In genomic region chr15:38414318-38415090, GRCm38 (mm10) we compare ENCODE assay signal across 10 mouse cellular contexts.
DNase-seq lines count a peak whose midpoint lies in the region; ATAC-seq and TF ChIP-seq lines count a peak whose summit lies in the region.
"Had no signal": no experiment of that assay in that cellular context is flagged by ENCODE, and none has a peak within 500 bp of the region (broad histone marks: within the 10 kb centered on the region; RNA-seq: fewer than 3 reads in every experiment).

No protein-coding gene starts in this region.

- WGBS in lung, postnatal 0 days, result 59% methylated on average over 8 of the region's 8 CpGs
- WGBS in liver, postnatal 0 days (ENCODE audit: insufficient replicate concordance), result 79% methylated on average over 8 of the region's 8 CpGs

- no peaks in the 10 kb centered on the region for H3K36me3 ChIP-seq in lung, postnatal 0 days (ENCODE audit: insufficient read depth, low read length)
- no peaks in the 10 kb centered on the region for H3K36me3 ChIP-seq in liver, postnatal 0 days (replicated peaks; ENCODE audit: insufficient read depth, low read length)
- H3K36me3 ChIP-seq: midbrain, embryonic 13.5 days had no signal

- ATAC-seq in cerebellum, adult (ENCODE audit: insufficient number of reproducible peaks, low FRiP score, low TSS enrichment), result no peak
- peak; percentile 57; the same call in 1 of the 2 replicates for ATAC-seq in lung, postnatal 0 days
- ATAC-seq in liver, postnatal 0 days, result no peak
- ATAC-seq in granulocyte monocyte progenitor cell, adult 5-6 weeks (replicated peaks; ENCODE audit: poor library complexity, severe bottlenecking), result no peak
- ATAC-seq: midbrain, embryonic 13.5 days had no signal

- no peak overlapping the region for H3K4me3 ChIP-seq in lung, postnatal 0 days (ENCODE audit: low read depth, low read length)
- no peak overlapping the region for H3K4me3 ChIP-seq in liver, postnatal 0 days (ENCODE audit: low read depth, low read length)
- H3K4me3 ChIP-seq: midbrain, embryonic 13.5 days had no signal

- TF ChIP-seq CTCF in lung, postnatal 0 days (IDR thresholded peaks at IDR 0.05), result no peak
- no peak for TF ChIP-seq CTCF in liver, postnatal 0 days (IDR thresholded peaks at IDR 0.05; ENCODE audit: low read depth)

- H3K9me3 ChIP-seq in lung, postnatal 0 days (ENCODE audit: low read length), result no peaks in the 10 kb centered on the region
- H3K9me3 ChIP-seq in liver, postnatal 0 days (ENCODE audit: low read length), result no peaks in the 10 kb centered on the region
- H3K9me3 ChIP-seq: midbrain, embryonic 13.5 days had no signal

- DNase-seq in cerebellum, postnatal 10 days, result peak; percentile 19 to 30
- peak; percentile 58 for DNase-seq in lung, postnatal 0 days (ENCODE audit: low spot score)
- no peak for DNase-seq in lung, postnatal 25 days (ENCODE audit: low spot score)
- DNase-seq in heart, postnatal 4 days, result peak; percentile 67
- peak; percentile 12 for DNase-seq in liver, postnatal 0 days
- DNase-seq in layer of hippocampus, postnatal 25 days (ENCODE audit: extremely low spot score in 1 of 2, low spot score in 1 of 2), result no peak
- DNase-seq: embryo, embryonic 11 days had no signal

- no peak overlapping the region; the same call in 1 of the 2 replicates for H3K27ac ChIP-seq in lung, postnatal 0 days (ENCODE audit: low read length)
- no peak overlapping the region for H3K27ac ChIP-seq in liver, postnatal 0 days (ENCODE audit: low read depth)
- H3K27ac ChIP-seq: midbrain, embryonic 13.5 days had no signal

- H3K27me3 ChIP-seq in lung, postnatal 0 days (replicated peaks; ENCODE audit: insufficient read depth, low read length), result no peaks in the 10 kb centered on the region
- no peaks in the 10 kb centered on the region for H3K27me3 ChIP-seq in liver, postnatal 0 days (ENCODE audit: insufficient read depth, low read length)
- H3K27me3 ChIP-seq: midbrain, embryonic 13.5 days had no signal

- H3K4me1 ChIP-seq in lung, postnatal 0 days (ENCODE audit: insufficient read depth, low read depth, low read length), result no peaks in the 10 kb centered on the region
- H3K4me1 ChIP-seq in liver, postnatal 0 days (ENCODE audit: insufficient read depth), result no peaks in the 10 kb centered on the region
- H3K4me1 ChIP-seq: midbrain, embryonic 13.5 days had no signal

- H3K9ac ChIP-seq in lung, postnatal 0 days (replicated peaks; ENCODE audit: low read depth), result no peak overlapping the region
- H3K9ac ChIP-seq in liver, postnatal 0 days (replicated peaks), result no peak overlapping the region
- H3K9ac ChIP-seq: midbrain, embryonic 13.5 days had no signal

- no peak overlapping the region for H3K4me2 ChIP-seq in lung, postnatal 0 days (replicated peaks; ENCODE audit: low read depth, low read length)
- no peak overlapping the region for H3K4me2 ChIP-seq in liver, postnatal 0 days (ENCODE audit: low read depth, low read length)
- H3K4me2 ChIP-seq: midbrain, embryonic 13.5 days had no signal

- no peak for TF ChIP-seq EP300 in lung, postnatal 0 days (IDR thresholded peaks at IDR 0.05)
- TF ChIP-seq EP300 in liver, postnatal 0 days (IDR thresholded peaks at IDR 0.05; ENCODE audit: low read depth), result no peak

Comparison
In these comparisons a context has a peak if more than half of its experiments do, and no peak if none do; other contexts are left out.
1. DNase-seq: peak in cerebellum, postnatal 10 days (2 of 2), lung, postnatal 0 days (single experiment), heart, postnatal 4 days (single experiment) and liver, postnatal 0 days (single experiment); none in lung, postnatal 25 days (single experiment) and layer of hippocampus, postnatal 25 days (0 of 2).